ENCODE assay signal across 18 mouse cellular contexts in genomic region chr2:68889661-68890170, GRCm38 (mm10).
"Had no signal": no experiment of that assay in that cellular context is flagged by ENCODE, and none has a peak within 500 bp of the region (broad histone marks: within the 10 kb centered on the region; RNA-seq: fewer than 3 reads in every experiment).

No protein-coding gene starts in this region.

- H3K36me3 ChIP-seq: limb, embryonic 10.5 days; limb, embryonic 13.5 days; liver, embryonic 12.5 days; liver, embryonic 15.5 days; lung, embryonic 15.5 days; midbrain, embryonic 10.5 days; neural tube, embryonic 13.5 days had no signal

- H3K4me2 ChIP-seq: limb, embryonic 13.5 days; liver, embryonic 12.5 days; liver, embryonic 15.5 days; lung, embryonic 15.5 days; neural tube, embryonic 13.5 days had no signal

- H3K9ac ChIP-seq: limb, embryonic 13.5 days; liver, embryonic 12.5 days; liver, embryonic 15.5 days; lung, embryonic 15.5 days; neural tube, embryonic 13.5 days had no signal

- H3K9me3 ChIP-seq: limb, embryonic 10.5 days; limb, embryonic 13.5 days; liver, embryonic 12.5 days; liver, embryonic 15.5 days; lung, embryonic 15.5 days; megakaryocyte, embryonic 14.5 days; midbrain, embryonic 10.5 days; neural tube, embryonic 13.5 days had no signal

- H3K27me3 ChIP-seq: limb, embryonic 13.5 days; liver, embryonic 12.5 days; liver, embryonic 15.5 days; lung, embryonic 15.5 days; megakaryocyte, embryonic 14.5 days; neural tube, embryonic 13.5 days had no signal

- DNase-seq: kidney, adult 9 months; kidney, postnatal 14 days; kidney, postnatal 4 days; liver; lung, adult 18-20 months; lung, postnatal 10 days; lung, postnatal 36 days; midbrain, embryonic 14.5 days; thymus, adult 18-20 months; thymus, postnatal 36 days had no signal

- H3K27ac ChIP-seq: limb, embryonic 10.5 days; limb, embryonic 13.5 days; liver, embryonic 12.5 days; liver, embryonic 15.5 days; midbrain, embryonic 10.5 days; neural tube, embryonic 13.5 days had no signal

- H3K4me1 ChIP-seq: liver, embryonic 15.5 days had no signal

- H3K4me3 ChIP-seq: limb, embryonic 10.5 days; limb, embryonic 13.5 days; liver, embryonic 12.5 days; liver, embryonic 15.5 days; lung, embryonic 15.5 days; megakaryocyte, embryonic 14.5 days; midbrain, embryonic 10.5 days; neural tube, embryonic 13.5 days had no signal

- ATAC-seq: liver, embryonic 12.5 days had no signal
